Mouse (Mus musculus) midbrain, postnatal 0 days (tissue): ENCODE measurements around the gene Stxbp1. TPM values are rescaled to one million over a fixed set of nuclear protein-coding genes. Genes with fewer than 3 reads are reported as not detected.
A peak's percentile ranks its signal among the peaks of the same experiment; 100 is the strongest.

Experiments
- ATAC-seq: fragments of 200-750 bp; cut with Nextera tagmentation; 2 replicates; pipeline ENCODE4 v1.8.0; 2017; ENCODE audit warnings: moderate number of reproducible peaks, mild to moderate bottlenecking, moderate TSS enrichment, moderate library complexity; ENCODE audit not compliant: low FRiP score
- DNase-seq: peaks from one replicate; pipeline ENCODE4 v3.0.0-alpha.2; 2015; ENCODE audit warnings: low spot score
- H3K27ac ChIP-seq: fragments of 300-500 bp; sonication (generic); 2 replicates; pipeline ENCODE4 v1.5.1; 2014; ENCODE audit warnings: low read depth, mild to moderate bottlenecking, low read length, mixed read lengths
- H3K27me3 ChIP-seq: fragments of 300-500 bp; sonication (generic); 2 replicates; pipeline ENCODE4 v1.6.1; 2014; ENCODE audit warnings: low read length, control low read depth, mixed read lengths; ENCODE audit not compliant: insufficient read depth
- H3K36me3 ChIP-seq: fragments of 300-500 bp; sonication (generic); 2 replicates; pipeline ENCODE4 v1.6.1; 2014; ENCODE audit warnings: low read length, control low read depth, mixed read lengths; ENCODE audit not compliant: insufficient read depth
- H3K4me1 ChIP-seq: fragments of 300-500 bp; sonication (generic); 2 replicates; pipeline ENCODE4 v1.6.1; 2014; ENCODE audit warnings: mild to moderate bottlenecking, control low read depth, antibody characterized with exemption, low read length, mixed read lengths; ENCODE audit not compliant: insufficient read depth
- H3K4me2 ChIP-seq: fragments of 300-500 bp; sonication (generic); 2 replicates; pipeline ENCODE4 v1.6.1; 2014; ENCODE audit warnings: low read depth, mild to moderate bottlenecking, low read length, mixed read lengths; ENCODE audit not compliant: poor library complexity, severe bottlenecking
- H3K4me3 ChIP-seq: fragments of 300-500 bp; sonication (generic); 2 replicates; pipeline ENCODE4 v1.5.1; 2014; ENCODE audit warnings: low read depth, mild to moderate bottlenecking, low read length, moderate library complexity
- H3K9ac ChIP-seq: fragments of 300-500 bp; sonication (generic); replicated peaks from 2 replicates; pipeline ENCODE4 v1.6.1; 2014; ENCODE audit warnings: mild to moderate bottlenecking, low read length, moderate library complexity, mixed read lengths; ENCODE audit not compliant: poor library complexity, severe bottlenecking
- H3K9me3 ChIP-seq: fragments of 300-500 bp; sonication (generic); 2 replicates; pipeline ENCODE4 v1.6.1; 2016; ENCODE audit warnings: low read length, control low read depth
- CTCF ChIP-seq: IDR thresholded peaks from 2 replicates; pipeline ENCODE4 v1.5.1; 2016; ENCODE audit warnings: antibody characterized with exemption, mild to moderate bottlenecking
- WGBS: fragments of 180-500 bp; shearing (Covaris S2); extraction: QIAGEN DNeasy Blood & Tissue Kit; methylation state at CpG from one replicate; pipeline ENCODE4 v1.1.7; 2014; 5-methylcytosine and 5-hydroxymethylcytosine counted together
- polyA plus RNA-seq: library from polyadenylated mRNA; unstranded; fragments of >200 nt; fragmentation: Nextera tagmentation; extraction: Ambion mirVana; gene quantifications from 2 replicates; pipeline ENCODE4 v1.2.1, GENCODE M21; 2015
- total RNA-seq: library from RNA; depleted of rRNA; stranded (reverse); fragments of >200 nt; gene quantifications from 2 replicates; pipeline ENCODE4 v1.2.3, GENCODE M21; 2014

The Stxbp1 gene
- total and polyA plus RNA-seq, 2 experiments from 2014 or later: 185 to 424 TPM

DNA sequence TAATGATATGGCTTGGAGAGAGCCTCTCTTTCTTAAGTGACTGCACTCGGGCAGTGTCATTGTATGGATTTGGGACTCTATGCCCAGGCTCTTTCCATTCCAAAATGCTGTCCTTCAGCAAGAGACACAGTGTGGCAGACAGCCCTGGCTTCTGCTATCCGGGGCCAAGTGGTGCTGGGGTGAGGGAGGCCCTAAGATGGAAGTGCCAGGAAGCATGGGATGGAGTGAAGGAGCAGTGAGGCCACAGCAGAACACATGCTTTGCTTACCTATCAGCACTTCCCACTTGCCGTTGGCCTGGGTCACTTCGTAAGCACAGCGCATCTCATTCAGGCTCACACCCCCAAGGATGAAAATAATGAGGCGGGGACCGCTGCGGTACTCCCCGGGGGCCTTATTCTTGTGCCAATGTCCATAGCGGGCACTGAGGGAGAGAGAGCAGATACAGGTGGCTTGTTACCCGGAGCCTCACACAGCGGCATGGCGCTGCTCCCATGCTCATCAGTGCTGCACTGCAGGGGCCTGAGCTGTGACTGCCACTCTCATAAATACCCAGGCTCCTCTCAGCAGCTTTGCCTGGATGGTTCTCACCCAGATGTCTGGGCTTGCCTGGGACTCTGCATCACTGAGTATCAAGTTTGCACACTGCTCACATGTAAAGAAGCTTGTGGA is 51.2 kb downstream of the Stxbp1 start:
- H3K27ac ChIP-seq: no peak overlapping the region
- H3K4me2 ChIP-seq: no peak overlapping the region
- 84% methylated on average over 13 of the region's 13 CpGs for whole genome bisulfite sequencing
- no peak for ATAC-seq
- no peak for TF ChIP-seq CTCF
- no peak overlapping the region for H3K9ac ChIP-seq
- no peaks in the 10 kb centered on the region for H3K9me3 ChIP-seq
- H3K36me3 ChIP-seq: peaks cover 78% of the 10 kb centered on the region
- H3K4me3 ChIP-seq: no peak overlapping the region
- DNase-seq: no peak
- H3K4me1 ChIP-seq: no peaks in the 10 kb centered on the region
- no peaks in the 10 kb centered on the region for H3K27me3 ChIP-seq

- H3K4me1 ChIP-seq: no peaks in the 10 kb centered on the region
- no peak for DNase-seq
- H3K36me3 ChIP-seq: peaks cover 58% of the 10 kb centered on the region
- no peaks in the 10 kb centered on the region for H3K27me3 ChIP-seq
- no peak for ATAC-seq
- 65% methylated on average over 6 of the region's 6 CpGs for WGBS
- H3K4me3 ChIP-seq: no peak overlapping the region
- no peak overlapping the region for H3K27ac ChIP-seq
- no peaks in the 10 kb centered on the region for H3K9me3 ChIP-seq
- H3K4me2 ChIP-seq: no peak overlapping the region
- no peak overlapping the region for H3K9ac ChIP-seq
- no peak for TF ChIP-seq CTCF
These were observed 55.7 kb downstream of the Stxbp1 start for GRCm38 (mm10) chr2:32791297-32791696.

DNA sequence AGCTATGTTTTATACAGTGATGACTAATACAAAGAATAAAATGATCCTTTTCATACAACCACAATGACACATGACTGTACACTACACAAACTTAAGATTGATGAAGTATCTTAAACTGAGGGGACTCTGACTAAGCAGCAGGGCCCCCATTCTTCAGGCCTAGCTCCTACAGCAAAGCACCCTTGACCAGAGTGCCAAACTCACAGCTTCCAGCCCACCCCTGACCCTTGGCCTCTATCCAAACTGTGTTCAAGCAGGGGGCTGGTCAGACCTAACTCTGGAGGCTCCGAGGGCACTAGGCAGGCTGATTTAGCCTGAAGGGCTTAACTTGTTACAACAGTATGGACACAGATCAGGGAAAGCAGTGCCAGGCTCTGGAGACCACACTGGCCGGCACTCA is 58.5 kb downstream of the Stxbp1 start:
- no peaks in the 10 kb centered on the region for H3K4me1 ChIP-seq
- H3K36me3 ChIP-seq: peaks cover 33% of the 10 kb centered on the region
- DNase-seq: no peak
- TF ChIP-seq CTCF: no peak
- H3K4me3 ChIP-seq: no peak overlapping the region
- no peak overlapping the region for H3K4me2 ChIP-seq
- H3K27me3 ChIP-seq: no peaks in the 10 kb centered on the region
- H3K27ac ChIP-seq: no peak overlapping the region
- no peak overlapping the region for H3K9ac ChIP-seq
- no peak for ATAC-seq
- WGBS: 60% methylated on average over 2 of the region's 2 CpGs
- no peaks in the 10 kb centered on the region for H3K9me3 ChIP-seq

DNA sequence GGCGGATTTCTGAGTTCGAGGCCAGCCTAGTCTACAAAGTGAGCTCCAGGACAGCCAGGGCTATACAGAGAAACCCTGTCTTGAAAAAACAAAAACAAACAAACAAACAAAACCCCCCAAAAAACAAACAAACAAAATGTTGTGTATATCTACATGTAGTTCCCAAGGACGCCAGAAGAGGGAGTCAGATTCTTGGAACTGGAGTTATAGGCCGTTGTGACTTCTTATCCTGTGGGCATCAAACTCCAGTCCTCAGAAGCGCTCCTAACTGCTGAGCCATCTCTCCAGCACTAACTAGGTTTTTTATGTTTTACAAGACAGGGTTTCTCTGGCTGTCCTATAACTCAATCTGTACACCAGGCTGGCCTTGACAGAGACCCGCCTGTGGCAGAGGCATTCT is 59.9 kb downstream of the Stxbp1 start:
- no peak overlapping the region for H3K4me3 ChIP-seq
- no peak overlapping the region for H3K27ac ChIP-seq
- peak; percentile 66 for TF ChIP-seq CTCF
- peak; percentile 64 for DNase-seq
- H3K36me3 ChIP-seq: peaks cover 28% of the 10 kb centered on the region
- no peak overlapping the region for H3K4me2 ChIP-seq
- no peaks in the 10 kb centered on the region for H3K9me3 ChIP-seq
- ATAC-seq: no peak
- H3K9ac ChIP-seq: no peak overlapping the region
- H3K4me1 ChIP-seq: no peaks in the 10 kb centered on the region
- WGBS: 67% methylated on average over 6 of the region's 6 CpGs
- H3K27me3 ChIP-seq: no peaks in the 10 kb centered on the region

- DNase-seq: peak; percentile 71
- peak within 1 kb of the TSS; percentile 6; the same call in 1 of the 2 replicates for H3K4me3 ChIP-seq
These were observed 62.9 kb downstream of the Stxbp1 start, which contains the start of gene Cfap157 for GRCm38 (mm10) chr2:32784048-32784681. TSS of gene Cfap157 (minus strand) at chr2:32784428.

GRCm38 (mm10) chr2:32781710-32782109 is 65.3 kb downstream of the Stxbp1 start:
- DNase-seq (no peak), ATAC-seq (no peak)
- Histone ChIP-seq H3K27ac (no peak overlapping the region), H3K27me3 (no peaks in the 10 kb centered on the region), H3K4me3 (no peak overlapping the region), H3K4me1 (no peaks in the 10 kb centered on the region), H3K9ac (no peak overlapping the region), H3K36me3 (no peaks in the 10 kb centered on the region), H3K4me2 (no peak overlapping the region), H3K9me3 (no peaks in the 10 kb centered on the region)
- TF ChIP-seq CTCF: no peak
- 81% methylated on average over 6 of the region's 6 CpGs for WGBS

More at GRCm38 (mm10) chr2:32784048-32784681, 62.9 kb downstream of the Stxbp1 start, which contains the start of gene Cfap157:
- Histone ChIP-seq H3K9me3 (no peaks in the 10 kb centered on the region), H3K36me3 (peaks cover 5% of the 10 kb centered on the region; the same call in 1 of the 2 replicates), H3K4me1 (no peaks in the 10 kb centered on the region), H3K27me3 (no peaks in the 10 kb centered on the region), H3K27ac (peak within 1 kb of the TSS; percentile 52), H3K9ac (no peak within 1 kb of the TSS), H3K4me2 (peak within 1 kb of the TSS; percentile 31)
- no peak for TF ChIP-seq CTCF
- no peak for ATAC-seq
- WGBS: 61% methylated on average over 4 of the region's 4 CpGs
